Mouse (Mus musculus) embryonic facial prominence, embryonic 13.5 days (tissue): ENCODE data around the gene Duxf3. TPM values are rescaled to one million over a fixed set of nuclear protein-coding genes. Genes with fewer than 3 reads are reported as not detected.
"Not testable (repeated sequence)": the region's sequence is repeated elsewhere in the genome, so short reads cannot be mapped to it uniquely, and the experiment has no call there.

Experiments
- ATAC-seq: fragments of 200-750 bp; cut with Nextera tagmentation; 2 replicates; pipeline ENCODE4 v1.8.0; 2017; ENCODE audit warnings: low read depth; ENCODE audit not compliant: insufficient number of reproducible peaks, insufficient read depth, low FRiP score, low TSS enrichment
- H3K27ac ChIP-seq: fragments of 300-500 bp; sonication (generic); 2 replicates; pipeline ENCODE4 v1.5.1; 2015; ENCODE audit warnings: moderate library complexity, mild to moderate bottlenecking, inconsistent platforms
- H3K27me3 ChIP-seq: fragments of 300-500 bp; sonication (generic); 2 replicates; pipeline ENCODE4 v1.6.1; 2015; ENCODE audit warnings: mild to moderate bottlenecking, inconsistent platforms
- H3K36me3 ChIP-seq: fragments of 300-500 bp; sonication (generic); 2 replicates; pipeline ENCODE4 v1.6.1; 2015; ENCODE audit warnings: mild to moderate bottlenecking, inconsistent platforms
- H3K4me1 ChIP-seq: fragments of 300-500 bp; sonication (generic); 2 replicates; pipeline ENCODE4 v1.6.1; 2015; ENCODE audit warnings: inconsistent platforms
- H3K4me2 ChIP-seq: fragments of 300-500 bp; sonication (generic); 2 replicates; pipeline ENCODE4 v1.6.1; 2015; ENCODE audit warnings: moderate library complexity, mild to moderate bottlenecking, inconsistent platforms
- H3K4me3 ChIP-seq: fragments of 300-500 bp; sonication (generic); 2 replicates; pipeline ENCODE4 v1.5.1; 2015; ENCODE audit warnings: mild to moderate bottlenecking, inconsistent platforms
- H3K9ac ChIP-seq: fragments of 300-500 bp; sonication (generic); 2 replicates; pipeline ENCODE4 v1.6.1; 2015; ENCODE audit warnings: mild to moderate bottlenecking, inconsistent platforms
- H3K9me3 ChIP-seq: fragments of 300-500 bp; sonication (generic); 2 replicates; pipeline ENCODE4 v1.6.1; 2016; ENCODE audit warnings: inconsistent platforms
- WGBS: fragments of 180-500 bp; shearing (Covaris S2); methylation state at CpG from one replicate; pipeline ENCODE4 v1.1.7; 2015; ENCODE audit warnings: mixed read lengths; 5-methylcytosine and 5-hydroxymethylcytosine counted together
- polyA plus RNA-seq: library from polyadenylated mRNA; unstranded; fragments of >200 nt; fragmentation: Nextera tagmentation; extraction: Ambion mirVana; gene quantifications from 2 replicates; pipeline ENCODE4 v1.2.1, GENCODE M21; 2015

Gene Duxf3
- not detected in 2 replicates for polyA plus RNA-seq

DNA sequence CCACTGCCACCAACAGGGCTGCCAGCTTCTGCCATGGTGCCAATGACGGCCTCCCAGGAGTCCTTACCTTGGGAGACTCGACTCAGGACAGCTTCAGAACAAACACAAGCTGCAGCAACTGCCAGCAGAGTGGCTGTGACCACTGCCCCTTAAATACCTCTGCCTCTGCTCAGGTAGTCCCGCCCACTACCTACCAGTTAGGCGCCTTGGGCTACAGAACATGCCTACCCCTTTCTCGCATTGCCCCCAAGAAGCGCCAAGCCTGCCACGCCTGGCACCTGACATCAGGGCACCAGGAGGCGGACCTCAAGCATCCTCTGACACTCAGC lies at the start of gene Duxf3:
TSS of gene Duxf3 (minus strand) at position 35 of the 329 bp plus-strand sequence.
- H3K4me2 ChIP-seq, H3K36me3 ChIP-seq, H3K27ac ChIP-seq, H3K9ac ChIP-seq, H3K4me1 ChIP-seq, H3K4me3 ChIP-seq, H3K27me3 ChIP-seq: not testable (repeated sequence)
- 80% methylated on average over 5 of the region's 8 CpGs for WGBS
- peak; percentile 67 for ATAC-seq
- peaks cover 18% of the 10 kb centered on the region for H3K9me3 ChIP-seq

DNA sequence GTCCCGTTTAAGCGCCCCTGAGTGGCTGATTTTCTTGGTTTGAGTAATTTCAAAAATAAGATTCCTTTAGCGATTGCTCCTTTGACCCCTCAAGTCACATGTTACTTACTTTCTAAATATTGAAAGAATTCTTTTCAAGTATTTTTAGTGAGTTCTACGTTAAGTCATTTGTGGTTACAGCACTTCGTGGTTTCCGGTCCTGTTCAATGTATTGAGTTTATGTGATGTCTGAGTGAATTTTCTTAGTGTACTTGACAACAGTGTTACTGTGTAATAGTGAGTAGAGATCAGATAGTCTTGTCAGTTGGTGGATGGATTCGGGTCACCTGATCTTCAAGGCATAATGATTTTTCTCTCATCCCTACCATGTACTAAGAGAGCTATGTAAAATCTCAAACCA lies 49.8 kb upstream of the Duxf3 start:
- WGBS, result 89% methylated on average over 7 of the region's 7 CpGs
- Histone ChIP-seq H3K4me2 (no peak overlapping the region), H3K9ac (no peak overlapping the region), H3K4me1 (no peaks in the 10 kb centered on the region), H3K9me3 (no peaks in the 10 kb centered on the region), H3K27ac (no peak overlapping the region), H3K36me3 (peaks cover 72% of the 10 kb centered on the region), H3K4me3 (no peak overlapping the region), H3K27me3 (no peaks in the 10 kb centered on the region)
- ATAC-seq, result no peak

DNA sequence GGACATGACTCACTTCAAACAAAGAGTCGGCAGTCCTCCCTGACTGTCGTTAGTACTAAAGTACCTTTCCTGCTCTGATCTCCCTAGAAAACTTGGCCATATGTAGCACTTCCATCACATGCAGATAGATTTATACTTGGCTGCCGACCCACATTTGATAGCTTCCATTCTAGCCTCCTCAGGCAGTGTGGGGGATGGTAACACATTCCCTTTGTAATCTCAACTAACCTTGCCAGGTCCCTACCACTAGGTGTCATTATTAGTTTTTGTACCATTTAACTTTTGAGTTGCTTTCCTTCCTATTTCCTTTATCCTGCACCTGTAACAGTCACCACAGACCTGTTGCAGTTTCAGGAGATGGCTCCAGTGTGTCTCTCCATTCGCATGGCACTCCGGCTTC lies 26.0 kb upstream of the Duxf3 start:
- H3K4me3 ChIP-seq, result no peak overlapping the region
- H3K4me1 ChIP-seq, result peaks cover 6% of the 10 kb centered on the region; the same call in 1 of the 2 replicates
- peaks cover 41% of the 10 kb centered on the region for H3K36me3 ChIP-seq
- H3K27ac ChIP-seq, result no peak overlapping the region
- no peak overlapping the region for H3K9ac ChIP-seq
- H3K4me2 ChIP-seq, result no peak overlapping the region
- no peak for ATAC-seq
- no peaks in the 10 kb centered on the region for H3K27me3 ChIP-seq
- no peaks in the 10 kb centered on the region for H3K9me3 ChIP-seq
- WGBS, result 75% methylated on average over 5 of the region's 5 CpGs

DNA sequence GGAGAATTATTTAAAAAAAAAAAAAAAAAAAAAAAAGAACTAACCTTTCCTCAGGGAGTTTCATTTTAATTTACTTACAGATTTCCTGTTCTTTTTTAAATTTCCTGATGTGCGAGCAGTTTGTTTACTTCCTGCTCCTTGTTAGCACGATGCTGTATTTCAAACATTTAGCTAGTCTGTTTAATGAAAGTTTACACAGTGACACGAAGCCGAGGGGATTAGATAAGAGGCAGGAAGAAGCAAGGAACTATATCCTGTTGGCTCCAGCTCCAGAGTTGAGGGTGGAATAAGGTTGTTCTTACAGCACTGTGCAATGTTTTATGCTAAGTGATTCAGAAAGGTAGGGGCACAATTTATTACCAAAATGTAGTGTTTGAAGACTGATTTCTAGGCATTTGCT lies 23.5 kb upstream of the Duxf3 start:
- Histone ChIP-seq H3K36me3 (peaks cover 24% of the 10 kb centered on the region), H3K27me3 (no peaks in the 10 kb centered on the region), H3K9me3 (no peaks in the 10 kb centered on the region), H3K4me3 (peak overlapping the region; percentile 75), H3K4me1 (peaks cover 6% of the 10 kb centered on the region; the same call in 1 of the 2 replicates), H3K9ac (peak overlapping the region; percentile 77), H3K4me2 (peak overlapping the region; percentile 63), H3K27ac (no peak overlapping the region)
- ATAC-seq, result no peak
- WGBS, result 4% methylated on average over 4 of the region's 4 CpGs

DNA sequence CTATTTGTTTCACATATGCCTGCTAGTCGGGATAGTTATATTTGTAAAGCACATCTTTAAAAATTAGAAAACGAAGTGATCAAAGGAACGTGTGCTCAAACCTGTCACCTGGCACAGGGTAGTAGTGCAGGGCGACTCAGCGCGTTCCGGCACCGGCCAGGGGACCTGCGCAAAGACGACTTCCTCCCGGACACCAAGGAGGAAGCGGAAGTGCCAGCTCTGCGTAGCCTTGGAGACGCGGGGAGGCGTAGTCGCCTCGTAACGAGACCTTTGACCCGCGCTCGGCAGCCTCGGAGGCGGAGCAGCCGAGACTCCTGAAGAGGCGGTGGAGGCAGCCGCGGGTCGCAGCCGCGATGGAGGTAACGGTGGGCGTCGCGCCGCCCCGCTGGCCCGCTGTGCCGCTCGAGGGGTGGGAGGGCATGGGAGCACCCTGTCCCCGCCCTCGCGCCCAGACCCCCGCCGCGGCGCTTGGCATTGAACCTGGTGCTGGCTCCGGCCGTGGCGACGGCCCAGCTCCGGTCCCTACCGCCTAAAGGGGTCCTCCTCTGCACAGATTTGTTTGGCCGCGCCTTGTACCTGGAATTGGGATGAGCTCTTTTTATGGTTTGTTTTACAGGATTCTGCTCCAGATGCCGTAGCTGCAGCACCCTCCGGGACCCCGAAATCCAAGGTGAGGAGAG lies 22.9 kb upstream of the Duxf3 start, which contains the start of gene Gcc2:
TSS of gene Gcc2 (plus strand) at position 285 of the 680 bp plus-strand sequence.
- H3K36me3 ChIP-seq, result peaks cover 19% of the 10 kb centered on the region
- H3K4me1 ChIP-seq, result peaks cover 6% of the 10 kb centered on the region; the same call in 1 of the 2 replicates
- WGBS, result under 1% methylated on average over 40 of the region's 58 CpGs
- H3K9ac ChIP-seq, result peak within 1 kb of the TSS; percentile 77
- H3K27me3 ChIP-seq, result no peaks in the 10 kb centered on the region
- peak within 1 kb of the TSS; percentile 24 for H3K27ac ChIP-seq
- peak within 1 kb of the TSS; percentile 75 for H3K4me3 ChIP-seq
- no peaks in the 10 kb centered on the region for H3K9me3 ChIP-seq
- peak; percentile 90 for ATAC-seq
- peak within 1 kb of the TSS; percentile 63 for H3K4me2 ChIP-seq

DNA sequence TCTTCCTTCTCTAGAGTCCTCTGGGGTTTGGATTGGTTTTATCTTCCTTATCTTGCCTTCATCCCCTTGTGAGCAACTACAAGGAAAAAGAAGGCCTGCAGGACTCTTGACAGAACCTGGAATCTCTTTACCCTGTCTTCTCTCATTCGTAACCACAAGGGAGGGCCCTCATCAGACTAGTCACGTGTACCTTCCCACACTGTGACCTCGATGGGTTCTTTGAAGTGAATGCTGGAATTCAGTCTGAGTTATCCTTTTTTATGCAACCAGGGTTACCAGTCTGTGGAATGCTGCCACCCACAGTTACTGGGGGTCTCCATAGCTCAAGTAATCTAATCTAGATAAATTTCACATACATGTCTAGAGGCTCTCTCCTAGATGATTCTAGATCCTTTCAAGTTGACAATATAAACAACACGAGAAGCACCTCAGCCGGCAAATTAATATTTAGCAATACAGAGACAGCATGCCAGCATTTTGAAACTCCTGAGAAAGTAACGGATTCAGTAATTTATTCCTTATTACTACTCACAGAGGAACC lies 22.2 kb upstream of the Duxf3 start:
- Histone ChIP-seq H3K27ac (no peak overlapping the region), H3K4me3 (peak overlapping the region; percentile 75), H3K9me3 (no peaks in the 10 kb centered on the region), H3K27me3 (no peaks in the 10 kb centered on the region), H3K36me3 (peaks cover 13% of the 10 kb centered on the region), H3K4me2 (peak overlapping the region; percentile 63), H3K9ac (peak overlapping the region; percentile 60), H3K4me1 (peaks cover 6% of the 10 kb centered on the region; the same call in 1 of the 2 replicates)
- whole genome bisulfite sequencing, result 35% methylated on average over 6 of the region's 6 CpGs
- no peak for ATAC-seq

DNA sequence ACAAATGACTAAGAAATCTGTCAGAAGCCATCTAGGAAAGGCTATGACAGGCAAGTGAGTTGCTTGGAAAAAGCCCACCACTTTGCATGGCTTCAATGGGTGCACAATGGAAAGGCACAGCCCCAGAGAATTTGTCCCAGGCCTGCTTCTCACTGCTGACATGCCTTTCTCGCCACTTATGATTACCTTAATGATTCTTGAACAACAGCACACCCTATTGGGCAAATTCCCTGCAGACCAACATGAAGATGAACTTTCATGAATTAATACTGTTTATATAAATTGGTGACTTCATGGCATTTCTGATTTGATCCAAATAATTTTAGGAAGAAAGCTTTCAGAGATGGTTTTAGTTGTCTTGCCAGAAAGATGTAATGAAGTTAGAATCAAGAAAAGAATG lies 17.1 kb upstream of the Duxf3 start:
- H3K9ac ChIP-seq, result no peak overlapping the region
- ATAC-seq, result no peak
- H3K9me3 ChIP-seq, result no peaks in the 10 kb centered on the region
- WGBS, result 17% methylated on average over 1 of the region's 1 CpGs
- H3K4me3 ChIP-seq, result no peak overlapping the region
- H3K4me2 ChIP-seq, result no peak overlapping the region
- no peak overlapping the region for H3K27ac ChIP-seq
- peaks cover 3% of the 10 kb centered on the region; the same call in 1 of the 2 replicates for H3K4me1 ChIP-seq
- H3K27me3 ChIP-seq, result no peaks in the 10 kb centered on the region
- no peaks in the 10 kb centered on the region for H3K36me3 ChIP-seq

DNA sequence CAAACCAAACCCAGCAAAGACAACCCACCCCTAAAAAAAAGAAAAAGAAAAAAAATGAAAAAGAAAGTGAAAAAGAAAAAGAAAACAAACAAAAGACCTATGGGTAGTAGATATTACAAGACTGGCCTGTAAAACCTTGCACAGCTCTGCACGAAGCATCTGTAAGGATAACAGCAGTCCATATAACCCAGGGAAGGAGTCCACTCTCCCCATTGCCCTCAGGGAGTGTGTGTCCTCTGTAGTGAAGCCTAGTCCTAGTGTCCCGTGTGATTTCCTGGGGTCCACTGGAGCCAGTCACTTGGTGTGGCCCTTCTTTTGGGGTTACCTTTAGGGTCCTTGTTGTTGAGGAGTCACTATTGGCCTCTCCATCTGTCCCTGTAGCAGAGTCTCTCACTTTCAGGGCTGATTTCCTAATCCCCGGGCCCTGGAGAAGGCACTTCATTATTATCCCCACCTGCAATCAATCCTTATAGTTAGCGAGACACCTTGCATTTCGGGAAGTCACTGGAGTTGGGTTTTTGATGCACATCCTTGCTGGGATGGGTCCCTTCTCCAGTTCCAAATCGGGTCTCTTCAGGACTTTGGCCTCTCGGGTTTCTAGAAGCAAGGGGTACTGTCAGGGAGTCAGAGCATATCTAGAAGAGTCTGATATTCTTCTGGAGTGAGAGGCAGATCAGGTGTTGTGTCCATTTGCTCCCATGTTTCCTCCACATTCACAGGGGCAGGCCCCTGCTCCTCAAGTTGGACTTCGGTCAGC lies 6.7 kb upstream of the Duxf3 start:
- ATAC-seq, result peak; percentile 91
- not testable (repeated sequence) for H3K36me3 ChIP-seq, H3K27ac ChIP-seq, H3K4me2 ChIP-seq, H3K27me3 ChIP-seq, H3K9ac ChIP-seq, H3K4me3 ChIP-seq, H3K9me3 ChIP-seq, H3K4me1 ChIP-seq
- WGBS, result 85% methylated on average over 8 of the region's 8 CpGs

DNA sequence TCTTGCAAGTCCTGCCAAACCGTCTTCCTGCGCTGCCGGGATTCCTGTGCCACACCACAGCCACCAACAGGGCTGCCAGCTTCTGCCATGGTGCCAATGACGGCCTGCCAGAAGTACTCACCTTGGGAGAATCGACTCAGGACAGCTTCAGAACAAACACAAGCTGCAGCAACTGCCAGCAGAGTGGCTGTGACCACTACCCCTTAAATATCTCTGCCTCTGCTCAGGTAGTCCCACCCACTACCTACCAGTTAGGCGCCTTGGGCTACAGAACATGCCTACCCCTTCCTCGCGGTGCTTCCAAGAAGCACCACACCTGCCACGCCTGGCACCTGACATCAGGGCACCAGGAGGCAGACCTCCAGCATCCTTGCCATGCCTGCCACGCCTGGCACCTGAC lies 4.1 kb upstream of the Duxf3 start, which contains the start of gene Gm4981:
TSS of gene Gm4981 (minus strand) at position 89 of the 400 bp plus-strand sequence.
- Histone ChIP-seq H3K4me3 (no peak within 1 kb of the TSS), H3K27ac (no peak within 1 kb of the TSS), H3K27me3 (no peaks in the 10 kb centered on the region), H3K4me2 (no peak within 1 kb of the TSS), H3K4me1 (no peaks in the 10 kb centered on the region), H3K9me3 (peaks cover 17% of the 10 kb centered on the region), H3K9ac (no peak within 1 kb of the TSS), H3K36me3 (no peaks in the 10 kb centered on the region)
- ATAC-seq, result no peak
- 87% methylated on average over 10 of the region's 10 CpGs for WGBS

DNA sequence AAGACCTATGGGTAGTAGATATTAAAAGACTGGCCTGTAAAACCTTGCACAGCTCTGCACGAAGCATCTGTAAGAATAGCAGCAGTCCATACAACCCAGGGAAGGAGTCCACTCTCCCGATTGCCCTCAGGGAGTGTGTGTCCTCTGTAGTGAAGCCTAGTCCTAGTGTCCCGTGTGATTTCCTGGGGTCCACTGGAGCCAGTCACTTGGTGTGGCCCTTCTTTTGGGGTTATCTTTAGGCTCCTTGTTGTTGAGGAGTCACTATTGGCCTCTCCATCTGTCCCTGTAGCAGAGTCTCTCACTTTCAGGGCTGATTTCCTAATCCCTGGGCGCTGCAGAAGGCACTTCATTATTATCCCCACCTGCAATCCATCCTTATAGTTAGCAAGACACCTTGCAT lies 2.5 kb upstream of the Duxf3 start:
- WGBS, result 78% methylated on average over 4 of the region's 4 CpGs

DNA sequence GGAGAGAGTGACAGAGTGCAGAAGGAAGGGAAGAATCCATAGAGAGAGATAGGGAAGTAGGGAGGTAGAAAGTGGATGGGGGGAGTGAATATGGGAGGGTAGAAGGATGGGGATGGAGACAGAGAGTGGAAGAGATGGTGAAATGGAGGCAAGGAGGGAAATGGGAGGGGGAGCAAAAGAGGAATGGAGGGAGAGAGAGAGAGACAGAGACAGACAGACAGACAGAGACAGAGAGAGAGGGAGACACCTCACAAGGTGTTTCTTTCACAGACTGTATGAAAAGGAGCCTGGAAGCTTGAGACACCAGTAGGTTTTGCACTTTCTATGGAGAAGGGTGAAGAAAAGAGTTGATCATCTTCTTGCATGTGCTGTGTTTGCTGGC lies 1.3 kb upstream of the Duxf3 start:
- not testable (repeated sequence) for H3K4me3 ChIP-seq, H3K36me3 ChIP-seq, H3K27me3 ChIP-seq, H3K4me2 ChIP-seq, H3K4me1 ChIP-seq, ATAC-seq, H3K27ac ChIP-seq, H3K9ac ChIP-seq
- peaks cover 18% of the 10 kb centered on the region for H3K9me3 ChIP-seq

More for the DNA sequence above, 2.5 kb upstream of the Duxf3 start:
- not testable (repeated sequence) for H3K27me3 ChIP-seq, H3K27ac ChIP-seq, H3K36me3 ChIP-seq, H3K9ac ChIP-seq, H3K4me1 ChIP-seq, H3K4me2 ChIP-seq, H3K4me3 ChIP-seq, ATAC-seq
- H3K9me3 ChIP-seq, result peaks cover 21% of the 10 kb centered on the region
